Mouse (Mus musculus) embryonic fibroblast, embryonic 13.5 days (primary cell): Measurements from ENCODE around the gene Grhl3.

Source experiments
- CTCF ChIP-seq: IDR thresholded peaks from 2 replicates; pipeline ENCODE4 v1.5.1; 2011; ENCODE audit warnings: mild to moderate bottlenecking, control low read depth, low read length, moderate library complexity, borderline replicate concordance; ENCODE audit not compliant: insufficient read depth
- POLR2A ChIP-seq: IDR thresholded peaks from 2 replicates; pipeline ENCODE4 v1.6.1; 2011; ENCODE audit warnings: low read depth, mild to moderate bottlenecking, control low read depth, low read length, moderate library complexity

DNA sequence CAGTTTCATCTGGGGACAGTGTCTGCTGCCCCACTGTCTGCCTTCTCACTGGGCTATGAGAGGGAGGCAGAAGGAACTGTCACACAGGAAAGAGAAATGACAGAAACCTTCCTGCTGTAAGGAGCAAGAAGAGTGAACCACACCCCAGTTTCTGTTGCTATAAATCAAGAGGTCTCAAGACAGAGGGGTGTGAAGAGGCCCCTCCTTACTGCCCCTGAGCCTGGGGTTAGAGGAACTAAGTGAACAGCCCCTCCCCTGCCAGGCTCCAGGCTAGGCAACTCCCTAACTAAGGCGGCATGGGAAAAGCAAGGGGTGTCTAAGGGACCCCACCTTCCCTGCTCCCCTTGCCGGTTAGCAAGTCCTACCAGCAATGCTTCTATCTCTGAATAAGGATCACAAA lies 9.6 kb downstream of the Grhl3 start:
- TF ChIP-seq POLR2A = no peak
- no peak for TF ChIP-seq CTCF
